Mouse (Mus musculus): Measurements from ENCODE around the gene Sugct. TPM values are rescaled to one million over a fixed set of nuclear protein-coding genes. Genes with fewer than 3 reads are reported as not detected.

Sugct gene
- polyA plus RNA-seq, 1 experiment = 2.1 TPM

DNA sequence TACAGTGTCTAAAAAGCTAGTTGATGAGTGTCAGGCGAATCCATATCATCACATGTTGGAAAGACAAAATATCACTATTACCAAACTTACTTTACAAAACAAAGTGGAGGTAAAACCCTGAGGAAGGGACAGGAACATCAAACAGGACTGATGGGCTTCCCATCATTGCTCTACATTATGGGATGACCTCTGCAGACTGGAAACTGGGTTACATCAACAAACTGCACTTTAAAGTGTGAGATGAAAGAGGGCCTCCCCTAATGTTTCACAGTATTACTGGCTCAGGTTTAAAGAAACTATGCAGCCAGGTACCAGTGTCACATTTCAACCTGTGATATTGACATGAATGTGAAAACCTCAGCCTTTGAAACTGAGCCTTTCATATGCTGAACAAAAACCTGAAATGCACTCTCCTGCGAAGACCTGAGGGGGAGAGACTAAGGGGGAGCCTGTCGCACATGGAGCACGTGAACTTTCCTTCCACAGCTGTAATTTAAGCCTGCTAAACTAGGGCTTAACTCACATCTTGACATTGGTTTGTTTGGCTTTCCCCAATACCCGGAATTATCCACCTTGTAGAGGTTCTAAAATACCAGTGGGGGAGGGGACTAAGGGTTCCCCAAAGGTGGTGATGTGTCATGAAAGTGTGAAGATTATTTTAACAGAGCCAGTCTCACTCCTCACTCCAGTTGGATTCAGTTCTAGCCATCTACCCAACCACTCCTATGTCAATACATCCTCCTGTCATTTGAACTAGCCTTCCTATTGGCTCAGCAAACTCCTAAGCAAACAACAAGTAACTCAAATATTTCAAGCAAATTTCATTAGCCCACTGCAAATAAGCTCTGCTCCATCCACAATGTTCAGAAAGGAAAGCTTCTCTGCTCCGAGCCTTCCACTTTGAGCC is 610.2 kb downstream of the Sugct start:
- no peaks in the 10 kb centered on the region for H3K4me1 ChIP-seq
- H3K4me3 ChIP-seq (replicated peaks) = no peak overlapping the region
- H3K27me3 ChIP-seq (replicated peaks) = no peaks in the 10 kb centered on the region
- no peaks in the 10 kb centered on the region for H3K36me3 ChIP-seq (replicated peaks; ENCODE audit: low read length)
- no peaks in the 10 kb centered on the region for H3K9me3 ChIP-seq
- TF ChIP-seq GATA1 (IDR thresholded peaks at IDR 0.05; ENCODE audit: borderline replicate concordance, low read length) (no peak), FLI1 (IDR thresholded peaks at IDR 0.05; ENCODE audit: low read length) (no peak)

DNA sequence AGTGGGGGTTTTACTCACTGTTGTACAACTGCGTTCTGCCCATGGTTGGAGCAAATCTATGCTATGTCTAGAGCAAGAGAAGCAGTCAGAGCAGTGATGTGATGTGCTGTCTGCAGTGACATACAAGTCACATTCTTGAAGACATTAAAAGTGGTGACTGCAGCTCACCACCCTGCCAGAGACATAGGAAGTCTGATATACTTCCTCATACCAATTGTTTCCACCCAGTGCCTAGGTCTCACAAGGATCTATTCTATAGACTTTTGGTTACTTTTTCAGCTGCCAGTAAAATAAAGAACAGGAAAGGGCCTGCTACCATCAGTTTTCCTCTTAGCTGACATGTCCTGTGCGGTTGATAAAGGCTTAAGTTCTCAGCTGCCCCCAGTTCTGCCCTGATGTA is 613.7 kb downstream of the Sugct start:
- H3K9me3 ChIP-seq = no peaks in the 10 kb centered on the region
- no peak overlapping the region for H3K4me3 ChIP-seq (replicated peaks)
- no peaks in the 10 kb centered on the region for H3K36me3 ChIP-seq (replicated peaks; ENCODE audit: low read length)
- no peaks in the 10 kb centered on the region for H3K27me3 ChIP-seq (replicated peaks)
- no peaks in the 10 kb centered on the region for H3K4me1 ChIP-seq
- TF ChIP-seq GATA1 (IDR thresholded peaks at IDR 0.05; ENCODE audit: borderline replicate concordance, low read length) = no peak
- no peak for TF ChIP-seq FLI1 (IDR thresholded peaks at IDR 0.05; ENCODE audit: low read length)

DNA sequence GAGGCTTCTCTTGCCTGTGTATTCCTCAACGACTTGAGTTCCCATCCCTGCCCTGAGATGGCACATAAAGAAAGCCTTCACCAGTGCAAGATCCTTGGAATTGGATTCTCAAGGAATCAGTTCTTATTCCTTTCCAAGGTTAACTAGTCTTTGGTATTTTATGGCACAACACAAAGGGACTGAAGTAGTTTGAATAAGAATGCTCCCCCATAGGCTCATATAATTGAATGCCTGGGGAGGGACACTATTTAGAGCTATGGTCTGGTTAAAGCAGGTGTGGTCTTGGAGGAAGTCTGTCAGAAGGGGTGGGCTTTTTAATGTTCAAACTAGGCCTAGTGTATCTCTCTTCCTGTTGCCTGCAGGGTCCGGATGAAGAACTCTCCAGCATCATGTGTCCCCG is 629.8 kb downstream of the Sugct start:
- Histone ChIP-seq H3K4me1 (no peaks in the 10 kb centered on the region), H3K9me3 (no peaks in the 10 kb centered on the region), H3K4me3 (replicated peaks) (no peak overlapping the region), H3K36me3 (replicated peaks; ENCODE audit: low read length) (no peaks in the 10 kb centered on the region), H3K27me3 (replicated peaks) (no peaks in the 10 kb centered on the region)
- TF ChIP-seq GATA1 (IDR thresholded peaks at IDR 0.05; ENCODE audit: borderline replicate concordance, low read length) (no peak), FLI1 (IDR thresholded peaks at IDR 0.05; ENCODE audit: low read length) (no peak)

DNA sequence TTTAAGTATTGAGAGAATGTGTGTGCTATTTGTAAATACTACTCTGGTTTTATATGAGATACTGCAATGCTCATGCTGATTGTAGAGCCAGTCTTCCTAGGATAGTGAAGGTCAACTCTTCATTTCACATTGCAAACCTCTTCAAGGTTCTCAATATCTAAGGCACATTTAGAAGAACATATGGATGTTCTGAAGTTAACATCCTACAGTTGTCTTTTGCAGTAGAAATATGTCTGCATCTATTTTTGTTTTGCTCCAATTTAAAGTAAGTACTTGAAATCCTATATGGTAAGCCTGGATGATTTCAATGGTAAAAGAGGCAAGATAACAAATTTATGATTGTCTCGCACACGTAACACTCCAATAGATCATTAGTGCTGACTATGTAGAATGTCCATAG is 638.7 kb downstream of the Sugct start:
- Histone ChIP-seq H3K9me3 (no peaks in the 10 kb centered on the region), H3K36me3 (replicated peaks; ENCODE audit: low read length) (no peaks in the 10 kb centered on the region), H3K4me1 (no peaks in the 10 kb centered on the region), H3K27me3 (replicated peaks) (no peaks in the 10 kb centered on the region), H3K4me3 (replicated peaks) (no peak overlapping the region)
- no peak for TF ChIP-seq GATA1 (IDR thresholded peaks at IDR 0.05; ENCODE audit: borderline replicate concordance, low read length)
- TF ChIP-seq FLI1 (IDR thresholded peaks at IDR 0.05; ENCODE audit: low read length) = no peak

DNA sequence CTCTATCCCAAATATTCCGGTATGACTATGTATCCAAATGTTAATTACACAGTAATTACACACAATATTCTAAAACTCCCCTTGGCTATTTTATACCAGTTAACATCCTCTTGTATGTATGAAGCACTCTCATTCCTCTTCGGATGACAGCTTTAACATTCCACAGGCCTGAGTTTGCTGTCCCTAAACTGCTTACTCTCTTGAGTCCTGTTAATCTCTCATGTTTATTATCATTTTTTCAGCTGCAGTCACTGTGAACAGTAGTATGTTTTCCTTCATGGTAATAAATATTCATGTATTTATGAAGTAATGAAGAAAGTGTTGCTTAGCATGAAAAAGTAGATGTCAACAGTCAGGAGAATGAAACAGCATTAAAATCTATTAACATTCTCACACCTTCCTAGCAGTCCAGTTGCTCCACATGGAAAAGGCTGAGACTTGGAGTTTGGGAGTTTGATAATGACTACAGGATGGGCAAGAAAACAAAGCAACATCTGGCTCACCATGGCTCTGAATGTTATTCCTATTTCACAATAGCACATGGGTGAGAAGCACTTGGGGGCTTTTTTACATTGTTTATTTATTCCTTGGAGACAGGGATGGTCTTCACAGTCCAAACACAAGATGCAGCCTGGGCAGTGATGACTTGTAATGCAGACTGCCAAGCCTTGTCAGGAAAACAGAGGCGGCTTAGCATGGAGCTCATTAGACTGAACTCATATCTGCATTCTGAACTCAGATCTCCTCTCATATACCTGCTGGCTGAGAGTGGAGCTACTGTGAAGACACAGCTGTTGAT is 651.7 kb downstream of the Sugct start:
- no peak for TF ChIP-seq GATA1 (IDR thresholded peaks at IDR 0.05; ENCODE audit: borderline replicate concordance, low read length)
- no peak overlapping the region for H3K4me3 ChIP-seq (replicated peaks)
- H3K9me3 ChIP-seq = no peaks in the 10 kb centered on the region
- no peaks in the 10 kb centered on the region for H3K36me3 ChIP-seq (replicated peaks; ENCODE audit: low read length)
- H3K27me3 ChIP-seq (replicated peaks) = no peaks in the 10 kb centered on the region
- no peaks in the 10 kb centered on the region for H3K4me1 ChIP-seq

DNA sequence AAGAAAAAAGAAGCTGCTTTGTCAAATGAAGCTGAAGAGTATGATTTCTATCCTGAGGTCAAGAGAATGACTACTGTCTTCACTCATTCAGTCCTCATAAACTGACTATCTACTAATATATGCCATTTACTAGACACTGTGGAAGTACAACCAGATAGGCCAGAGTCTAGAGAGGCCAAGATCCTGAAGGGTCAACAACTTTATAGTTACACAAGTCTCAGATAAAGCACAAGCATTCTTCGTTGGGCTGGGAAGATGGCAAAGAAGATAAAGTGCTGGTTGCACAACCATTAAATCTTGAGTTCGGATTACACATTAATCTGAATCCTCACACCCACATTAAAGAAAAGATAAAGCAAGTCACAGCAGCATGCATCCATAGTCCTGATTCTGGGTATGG is 653.0 kb downstream of the Sugct start:
- no peaks in the 10 kb centered on the region for H3K9me3 ChIP-seq
- no peak for TF ChIP-seq FLI1 (IDR thresholded peaks at IDR 0.05; ENCODE audit: low read length)
- TF ChIP-seq GATA1 (IDR thresholded peaks at IDR 0.05; ENCODE audit: borderline replicate concordance, low read length) = no peak
- H3K4me3 ChIP-seq (replicated peaks) = no peak overlapping the region
- no peaks in the 10 kb centered on the region for H3K4me1 ChIP-seq
- no peaks in the 10 kb centered on the region for H3K27me3 ChIP-seq (replicated peaks)
- no peaks in the 10 kb centered on the region for H3K36me3 ChIP-seq (replicated peaks; ENCODE audit: low read length)

DNA sequence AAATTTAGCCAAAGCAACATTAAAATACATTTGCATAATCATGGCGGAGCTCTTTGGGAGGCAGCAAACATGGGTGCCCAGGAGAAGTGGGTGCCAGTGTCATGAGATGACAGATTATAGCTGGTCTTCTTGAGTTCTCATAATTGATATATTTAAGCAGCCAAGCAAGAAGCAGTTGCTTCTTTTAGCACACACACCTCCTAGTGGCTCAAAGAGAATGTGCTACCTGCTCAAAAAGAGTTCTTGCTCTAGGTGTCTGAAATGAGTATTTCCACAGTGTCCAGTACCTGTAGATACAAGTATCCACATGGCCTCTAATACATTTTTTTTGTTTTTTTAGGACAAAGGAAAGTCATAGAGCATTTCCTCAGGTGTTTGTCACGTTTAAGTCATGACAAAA is 655.6 kb downstream of the Sugct start:
- H3K36me3 ChIP-seq (replicated peaks; ENCODE audit: low read length) = no peaks in the 10 kb centered on the region

DNA sequence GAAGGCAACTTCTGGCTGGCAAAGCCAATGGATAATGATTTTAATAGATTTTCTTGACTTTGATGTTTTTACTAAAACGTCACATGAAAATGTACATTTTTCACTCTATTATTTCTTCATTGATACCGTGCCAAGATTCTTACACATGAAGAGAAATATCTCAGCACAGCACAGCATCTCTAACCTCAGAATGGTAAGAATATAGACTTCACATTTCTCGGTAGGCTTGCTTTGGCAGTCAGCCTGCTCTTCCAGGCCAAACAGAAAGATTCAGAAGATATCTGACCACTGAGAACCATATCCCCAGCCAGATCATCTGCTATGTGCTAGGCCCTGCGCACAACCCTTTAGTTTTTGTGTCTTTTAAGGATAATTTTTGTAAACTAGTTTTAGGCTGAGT is 657.0 kb downstream of the Sugct start:
- Histone ChIP-seq H3K4me1 (no peaks in the 10 kb centered on the region), H3K9me3 (no peaks in the 10 kb centered on the region), H3K36me3 (replicated peaks; ENCODE audit: low read length) (no peaks in the 10 kb centered on the region), H3K4me3 (replicated peaks) (no peak overlapping the region), H3K27me3 (replicated peaks) (no peaks in the 10 kb centered on the region)
- no peak for TF ChIP-seq GATA1 (IDR thresholded peaks at IDR 0.05; ENCODE audit: borderline replicate concordance, low read length)
- TF ChIP-seq FLI1 (IDR thresholded peaks at IDR 0.05; ENCODE audit: low read length) = no peak

More for the DNA sequence above, 655.6 kb downstream of the Sugct start:
- Histone ChIP-seq H3K9me3 (no peaks in the 10 kb centered on the region), H3K27me3 (replicated peaks) (no peaks in the 10 kb centered on the region), H3K4me3 (replicated peaks) (no peak overlapping the region), H3K4me1 (no peaks in the 10 kb centered on the region)
- no peak for TF ChIP-seq FLI1 (IDR thresholded peaks at IDR 0.05; ENCODE audit: low read length)
- TF ChIP-seq GATA1 (IDR thresholded peaks at IDR 0.05; ENCODE audit: borderline replicate concordance, low read length) = no peak

DNA sequence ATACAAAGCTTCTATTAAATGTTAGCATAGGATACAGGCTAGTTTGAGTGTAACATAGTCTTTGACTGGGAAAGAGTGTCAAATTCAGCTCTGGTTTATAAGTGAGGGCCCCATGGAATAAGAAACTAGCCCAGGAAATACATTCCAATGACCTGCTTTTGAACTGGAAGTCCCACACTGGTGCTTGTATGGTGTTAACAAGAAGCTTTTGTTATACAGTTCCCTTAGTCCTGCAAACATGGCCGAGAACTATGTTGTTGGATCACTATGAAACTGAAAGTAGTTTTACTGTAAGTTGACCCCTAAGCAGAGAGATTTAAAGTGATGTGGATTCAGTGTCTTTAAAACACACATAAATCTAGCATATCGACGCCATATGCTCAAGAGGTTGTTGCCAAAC is 657.5 kb downstream of the Sugct start:
- H3K4me1 ChIP-seq = no peaks in the 10 kb centered on the region
- TF ChIP-seq FLI1 (IDR thresholded peaks at IDR 0.05; ENCODE audit: low read length) (no peak), GATA1 (IDR thresholded peaks at IDR 0.05; ENCODE audit: borderline replicate concordance, low read length) (no peak)
- H3K36me3 ChIP-seq (replicated peaks; ENCODE audit: low read length) = no peaks in the 10 kb centered on the region
- H3K4me3 ChIP-seq (replicated peaks) = no peak overlapping the region
- no peaks in the 10 kb centered on the region for H3K27me3 ChIP-seq (replicated peaks)
- H3K9me3 ChIP-seq = no peaks in the 10 kb centered on the region

DNA sequence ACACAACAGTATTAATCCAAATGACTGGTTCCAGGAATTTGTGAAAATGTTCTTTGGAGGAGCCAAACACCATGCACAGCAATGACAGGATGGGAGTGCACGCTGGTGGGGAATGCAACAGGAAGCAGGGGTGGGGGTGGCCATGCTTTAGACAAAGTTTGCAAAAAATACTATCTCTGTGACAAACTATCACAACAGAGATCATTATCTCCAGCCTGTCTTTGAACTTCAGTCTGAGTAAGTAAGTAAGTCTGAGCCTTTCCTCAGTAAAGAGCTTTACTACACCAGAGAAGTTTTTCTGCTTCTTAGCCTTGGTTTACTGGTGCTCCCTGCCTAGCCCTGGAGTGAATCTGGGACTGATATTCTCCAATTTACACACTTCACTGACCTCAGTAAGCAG is 664.6 kb downstream of the Sugct start:
- Histone ChIP-seq H3K4me1 (peaks cover 9% of the 10 kb centered on the region), H3K9me3 (0 out of 2 replicates have a peak, but pooled peaks cover 2% of the 10 kb centered on the region), H3K4me3 (replicated peaks) (no peak overlapping the region), H3K27me3 (replicated peaks) (no peaks in the 10 kb centered on the region), H3K36me3 (replicated peaks; ENCODE audit: low read length) (no peaks in the 10 kb centered on the region)
- TF ChIP-seq FLI1 (IDR thresholded peaks at IDR 0.05; ENCODE audit: low read length) = no peak
- TF ChIP-seq GATA1 (IDR thresholded peaks at IDR 0.05; ENCODE audit: borderline replicate concordance, low read length) = no peak
